Mouse (Mus musculus) granulocyte monocyte progenitor cell, adult 5-6 weeks (primary cell): Measurements from ENCODE around the gene Capn11. TPM values are rescaled to one million over a fixed set of nuclear protein-coding genes. Genes with fewer than 3 reads are reported as not detected.
A peak's percentile ranks its signal among the peaks of the same experiment; 100 is the strongest.

Experiments used
- ATAC-seq: replicated peaks from 2 replicates; pipeline ENCODE4 v1.8.0; 2016; ENCODE audit warnings: mild to moderate bottlenecking, moderate TSS enrichment, inconsistent platforms; ENCODE audit not compliant: poor library complexity, severe bottlenecking
- total RNA-seq, 2 experiments: library from RNA; stranded (forward) in 1 of 2; stranded (reverse) in 1 of 2; fragments of 200-712, 200-1000 nt in 1 of 2; fragments of >200 nt in 1 of 2; fragmentation: Nextera tagmentation in 1 of 2; gene quantifications; 2 replicates each; pipeline ENCODE4 v1.2.3; 2014 to 2017

Capn11 gene
- total RNA-seq, 2 experiments from 2014 or later: not detected

DNA sequence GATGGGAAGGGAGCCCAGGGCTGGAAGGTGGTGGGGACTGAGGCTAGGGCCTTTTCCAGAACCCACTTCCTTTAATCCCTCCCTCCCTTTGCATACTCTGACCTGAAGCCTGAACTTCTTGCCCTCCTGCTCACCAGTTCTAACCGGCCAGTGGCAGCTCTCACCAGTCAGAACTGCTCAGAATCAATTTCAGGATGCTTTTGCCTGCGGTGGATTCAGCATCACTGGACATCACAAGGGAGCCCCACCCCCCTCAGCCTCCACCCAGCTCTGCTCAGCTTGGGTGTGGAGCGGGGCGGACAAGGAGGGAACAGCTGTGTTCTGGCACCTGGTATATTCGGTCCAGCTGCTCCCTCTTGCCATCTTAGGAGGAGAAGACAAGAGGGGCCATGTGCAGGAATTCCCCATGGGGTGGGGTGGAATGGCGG is 57.2 kb downstream of the Capn11 start, which contains the start of gene Mymx:
Gene Mymx, minus strand, starts transcription at position 226 of the 428 bp plus-strand sequence.
- no peak for ATAC-seq

DNA sequence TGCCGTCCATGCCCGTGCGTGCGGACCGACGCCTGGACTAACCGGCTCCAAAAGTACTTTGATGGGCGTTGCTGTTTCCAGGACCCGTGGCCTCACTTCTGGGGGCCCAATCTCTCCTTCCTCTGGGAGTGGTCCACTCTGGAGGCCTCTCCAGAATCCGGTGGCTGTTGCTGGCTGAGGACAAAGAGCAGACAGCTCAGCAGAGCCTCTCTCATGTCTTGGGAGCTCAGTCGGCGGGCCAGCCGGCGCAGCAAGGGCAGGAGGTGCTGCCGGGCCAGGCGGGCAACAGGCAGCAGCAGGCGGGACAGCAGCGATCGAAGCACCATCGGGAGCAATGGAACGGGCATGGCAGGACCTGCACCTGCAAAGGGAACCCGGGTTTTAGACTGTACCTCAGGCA is 57.8 kb downstream of the Capn11 start:
- no peak for ATAC-seq

DNA sequence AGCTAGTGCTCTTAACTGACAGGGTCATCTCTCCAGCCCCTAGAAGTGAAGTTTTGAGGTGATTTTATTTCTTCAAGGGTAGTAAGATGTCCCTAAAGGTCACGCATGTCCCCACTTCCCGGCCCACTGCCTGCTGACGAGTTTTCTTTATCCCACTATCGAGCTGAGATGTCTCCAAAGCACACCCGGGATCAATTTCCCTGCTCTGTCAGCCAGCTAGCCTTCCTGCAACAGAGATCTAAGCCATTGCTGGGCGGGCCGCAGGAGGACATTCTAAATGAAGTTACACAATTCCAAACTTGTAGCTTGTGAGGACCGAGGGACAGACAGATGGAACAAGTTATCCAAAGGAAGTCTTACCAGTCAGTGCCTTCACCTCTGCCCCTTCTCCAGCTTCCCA is 58.9 kb downstream of the Capn11 start:
- ATAC-seq: no peak

DNA sequence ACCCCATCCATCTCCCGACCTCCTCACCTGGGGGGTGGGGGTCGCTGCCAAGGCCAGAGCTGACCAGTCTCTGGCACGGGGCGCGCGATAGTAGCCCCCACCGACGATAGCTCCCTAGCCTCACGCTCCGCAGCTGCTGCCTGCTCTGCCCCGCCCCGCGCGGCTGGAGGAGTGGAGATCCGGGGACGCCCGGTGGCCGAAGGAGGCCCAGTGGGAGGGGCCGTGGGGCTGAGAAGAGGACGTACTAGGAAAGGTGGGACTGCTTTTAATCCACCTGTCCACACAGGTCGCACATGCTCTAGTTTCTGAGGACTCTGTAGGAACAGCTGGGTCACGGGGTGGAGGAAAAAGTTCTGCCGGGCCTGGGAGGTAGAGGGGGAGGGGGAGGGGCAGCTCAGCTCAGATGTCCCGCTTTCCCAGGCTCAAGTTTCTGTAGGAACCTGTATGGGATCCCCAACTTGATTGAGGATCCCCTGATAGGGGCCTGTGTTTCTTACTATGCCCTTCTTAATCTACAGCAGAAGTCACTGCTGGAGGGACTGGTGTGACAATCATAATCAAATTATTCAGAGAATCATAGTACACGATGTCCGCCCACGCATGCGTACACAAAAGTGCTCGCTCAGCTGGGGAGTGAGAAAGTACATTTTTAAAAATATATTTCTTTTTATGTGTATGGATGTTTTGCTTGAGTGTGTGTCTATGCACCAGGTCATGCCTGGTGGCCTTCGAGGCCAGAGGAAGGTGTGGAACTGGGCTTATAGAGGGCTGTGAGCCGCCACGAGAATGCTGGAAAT is 59.5 kb downstream of the Capn11 start, which contains the start of gene Slc29a1:
Gene Slc29a1, minus strand, starts transcription at position 161 of the 797 bp plus-strand sequence.
- ATAC-seq: peak; percentile 41

GRCm38 (mm10) chr17:45598891-45599290 is 60.2 kb downstream of the Capn11 start:
- ATAC-seq: no peak

DNA sequence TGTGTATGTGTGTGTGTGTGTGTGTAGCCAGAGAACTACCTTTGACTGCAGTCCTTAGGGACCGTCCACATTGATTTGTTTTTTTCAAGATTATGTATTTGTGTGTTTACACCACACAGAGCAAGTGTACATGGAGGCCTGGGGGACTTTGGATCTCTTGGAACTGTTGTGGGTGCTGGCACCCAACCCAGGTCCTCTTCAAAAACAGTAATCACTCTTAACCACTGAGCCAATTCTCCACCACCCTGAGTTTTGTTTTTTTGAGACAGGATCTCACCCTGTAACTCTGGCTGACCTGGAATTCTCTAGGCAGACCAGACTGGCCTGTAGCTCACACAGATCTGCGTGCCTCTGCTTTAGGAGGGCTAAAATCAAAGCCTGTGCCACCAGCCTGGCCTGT is 60.7 kb downstream of the Capn11 start:
- no peak for ATAC-seq

DNA sequence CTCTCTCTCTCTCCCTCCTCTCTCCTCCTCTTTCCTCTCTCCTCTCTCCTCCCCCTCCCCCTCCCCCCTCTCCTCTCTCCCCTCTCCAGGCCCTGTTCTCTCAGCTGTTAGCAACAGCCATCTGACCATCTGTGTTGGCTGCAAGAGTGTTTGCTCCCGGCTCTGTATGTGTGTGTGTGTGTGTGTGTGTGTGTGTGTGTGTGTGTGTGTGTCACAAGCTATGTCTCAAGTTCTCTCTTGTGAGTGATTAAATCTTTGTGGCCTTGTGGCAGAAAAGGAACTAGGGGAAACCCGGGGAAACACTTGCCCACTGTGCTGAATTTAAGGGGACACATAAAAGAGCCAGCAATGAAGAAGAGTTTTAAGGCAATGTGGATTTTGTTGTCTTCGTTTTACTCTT is 61.3 kb downstream of the Capn11 start:
- peak; percentile 51 for ATAC-seq

DNA sequence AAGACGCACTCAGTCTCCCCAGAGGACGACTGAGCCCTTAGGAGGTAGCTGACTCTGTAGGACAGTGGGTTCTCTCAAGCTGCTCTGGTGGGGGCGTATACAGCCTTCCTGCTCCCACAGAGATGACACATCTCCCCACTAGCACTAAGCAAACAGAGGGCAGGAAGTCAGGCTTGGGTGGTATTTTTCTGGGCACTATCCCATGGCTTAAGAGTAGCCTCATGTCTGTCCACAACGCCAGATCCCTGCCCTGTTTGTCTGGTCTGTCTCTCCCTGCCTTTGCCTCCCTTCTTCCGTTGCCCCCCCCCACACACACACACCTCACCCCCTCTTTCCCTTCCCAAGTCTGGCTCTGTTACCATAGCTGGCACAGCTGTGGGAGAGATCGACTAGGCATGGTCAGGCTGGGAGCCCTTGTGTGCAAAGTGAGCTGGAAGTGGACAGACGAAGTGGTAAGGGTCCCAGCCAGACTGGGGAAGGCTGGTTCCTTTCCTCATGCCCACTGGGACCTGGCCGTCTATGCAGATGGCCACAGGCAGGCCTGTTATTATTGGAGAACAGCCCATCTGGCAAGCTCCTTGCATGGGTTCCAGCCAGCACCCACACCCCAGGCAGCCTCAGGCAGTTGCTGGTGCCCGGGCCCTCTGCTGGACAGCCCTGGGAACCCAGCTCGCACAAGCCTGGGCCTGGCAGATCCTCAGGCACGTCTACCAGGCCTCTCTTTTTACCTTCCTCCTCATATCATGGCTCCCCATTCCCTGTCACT is 62.3 kb downstream of the Capn11 start:
- ATAC-seq: peak; percentile 60

DNA sequence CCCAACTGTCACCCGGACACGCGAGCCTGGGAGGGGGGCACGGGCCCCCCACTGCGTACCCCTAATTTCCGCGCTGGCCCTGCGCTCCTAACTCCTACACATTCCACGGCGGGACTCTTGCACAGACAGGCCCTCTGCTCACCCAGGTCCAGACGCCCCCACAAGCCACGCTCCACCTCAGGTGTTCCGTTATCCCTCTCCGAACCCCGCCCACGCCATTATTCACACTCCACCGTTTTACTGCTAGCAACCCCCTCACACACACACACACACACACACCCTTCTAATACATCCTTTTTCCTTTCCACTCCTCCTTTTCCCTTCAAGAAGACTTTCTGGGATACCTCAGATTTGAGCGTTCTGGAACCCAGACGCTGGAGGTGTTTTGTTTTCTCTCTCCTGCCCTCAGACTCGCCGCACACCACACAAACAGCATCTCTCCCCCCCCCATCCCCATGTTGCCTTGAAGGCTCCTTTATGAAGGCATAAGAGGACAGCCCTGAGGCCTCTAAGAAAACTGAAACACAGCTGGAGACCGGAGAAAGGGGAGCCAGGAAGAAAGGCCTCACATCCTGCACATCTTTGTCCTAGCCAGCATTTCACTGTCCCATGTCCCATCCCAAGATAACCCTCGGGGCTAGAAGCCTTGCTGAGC is 63.3 kb downstream of the Capn11 start:
- no peak for ATAC-seq

DNA sequence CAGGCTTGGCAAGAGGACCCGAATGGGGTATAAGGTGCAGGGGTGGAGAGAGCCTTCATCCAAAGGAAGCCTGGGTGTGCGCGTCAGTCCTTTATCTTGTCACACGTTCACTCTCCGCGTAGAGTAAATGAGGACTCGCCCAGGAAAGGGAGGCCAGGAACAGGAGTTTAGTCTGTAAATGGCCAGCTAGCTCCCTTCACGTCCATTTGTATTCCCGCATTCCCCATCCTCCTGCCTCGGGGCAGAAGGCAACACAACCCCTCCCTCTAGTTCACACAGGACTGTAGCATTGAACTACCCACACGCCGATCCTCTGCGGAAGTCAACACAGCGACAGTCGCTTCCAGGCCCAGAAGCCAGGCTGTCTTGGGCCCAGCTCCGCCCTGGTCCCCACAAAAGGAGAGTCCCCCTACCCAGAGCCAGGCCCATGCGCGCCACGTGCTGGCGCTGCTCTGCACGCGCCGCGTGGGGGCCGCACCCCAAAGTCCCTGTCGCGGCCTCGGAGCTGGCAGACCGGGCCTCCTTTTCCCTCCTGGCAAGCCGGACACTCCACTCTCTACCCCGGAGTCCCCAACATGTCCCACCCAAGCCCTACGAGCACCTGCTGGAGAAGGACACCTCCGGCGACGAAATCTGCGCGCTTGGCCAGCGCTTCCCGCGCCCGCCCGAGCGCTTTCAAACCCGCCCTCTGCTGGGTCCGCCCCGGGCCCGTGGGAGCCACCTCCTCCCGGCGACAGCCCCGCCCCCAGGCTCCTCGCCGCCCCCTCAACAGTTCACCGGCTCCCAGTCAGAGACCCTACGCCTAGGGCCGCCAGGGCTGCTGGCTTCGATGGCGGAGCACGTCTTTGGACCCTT is 64.0 kb downstream of the Capn11 start:
- peak; percentile 65 for ATAC-seq

GRCm38 (mm10) chr17:45594195-45594594 is 64.9 kb downstream of the Capn11 start:
- no peak for ATAC-seq

DNA sequence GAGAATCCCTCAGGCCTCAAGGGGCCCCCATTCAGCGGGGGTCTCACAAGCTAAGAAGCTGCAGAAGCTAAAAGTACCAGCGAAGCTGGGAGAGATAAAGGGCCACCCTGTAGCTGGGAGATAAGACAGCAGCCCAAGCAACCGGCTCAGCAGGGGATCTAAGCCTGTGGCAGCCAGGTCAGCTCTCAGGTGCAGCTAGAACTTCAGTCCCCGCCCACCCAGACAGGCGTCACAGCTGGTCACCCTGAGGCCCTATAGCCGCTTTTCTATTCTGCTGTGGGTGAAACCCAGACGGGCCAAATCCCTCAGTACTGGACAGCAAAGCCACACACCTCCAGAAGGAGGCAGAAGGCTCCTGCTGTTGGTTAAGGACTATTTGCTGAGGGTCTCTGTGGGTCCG is 65.6 kb downstream of the Capn11 start:
- ATAC-seq: no peak

- no peak for ATAC-seq
Observed at GRCm38 (mm10) chr17:45592606-45593431, 66.3 kb downstream of the Capn11 start.

DNA sequence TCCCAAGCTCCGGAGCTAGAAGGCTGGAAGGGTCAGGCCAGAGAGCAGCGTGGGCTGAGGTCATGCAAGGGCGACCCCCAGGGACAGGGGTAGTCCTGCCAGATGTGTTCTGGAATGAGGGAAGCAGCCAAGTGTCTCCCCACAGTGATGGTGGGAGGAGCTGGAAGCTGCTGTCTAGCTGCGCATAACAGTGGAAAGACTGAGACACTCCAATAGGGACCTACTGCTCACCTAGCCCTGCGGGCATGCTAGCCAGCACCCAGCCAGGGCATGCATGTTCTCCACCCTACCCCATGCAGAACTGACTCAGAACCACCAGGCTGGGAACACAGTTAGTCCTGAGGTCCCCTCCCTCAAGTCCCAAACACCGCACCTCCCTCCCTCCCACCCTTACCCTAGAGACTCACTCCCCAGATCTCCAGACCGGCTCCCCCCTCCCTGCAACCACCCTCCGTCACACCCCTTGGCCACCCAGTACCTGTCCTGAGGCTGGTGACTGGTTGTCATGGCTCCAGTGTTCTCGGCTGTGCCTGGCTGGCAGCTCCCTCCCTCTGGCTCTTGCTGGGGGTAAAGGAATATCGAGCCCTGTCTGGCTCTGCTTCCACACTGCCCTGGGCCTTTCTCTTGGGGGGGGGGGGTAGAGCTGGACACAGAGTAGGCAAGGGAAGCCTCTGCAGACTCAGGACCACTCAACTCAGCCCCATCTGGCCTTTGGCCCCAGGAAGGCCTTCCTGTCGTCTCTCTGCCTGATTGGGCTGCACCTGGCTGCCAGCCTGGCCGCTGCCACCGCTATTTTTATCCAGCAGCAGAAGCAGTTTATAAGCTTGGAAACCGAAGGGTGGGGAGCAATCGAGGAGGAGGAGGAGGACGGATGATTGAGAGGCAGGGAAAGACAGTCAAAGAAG is 67.2 kb downstream of the Capn11 start:
- ATAC-seq: no peak

- ATAC-seq: no peak
Observed at GRCm38 (mm10) chr17:45590410-45590809, 68.7 kb downstream of the Capn11 start.

DNA sequence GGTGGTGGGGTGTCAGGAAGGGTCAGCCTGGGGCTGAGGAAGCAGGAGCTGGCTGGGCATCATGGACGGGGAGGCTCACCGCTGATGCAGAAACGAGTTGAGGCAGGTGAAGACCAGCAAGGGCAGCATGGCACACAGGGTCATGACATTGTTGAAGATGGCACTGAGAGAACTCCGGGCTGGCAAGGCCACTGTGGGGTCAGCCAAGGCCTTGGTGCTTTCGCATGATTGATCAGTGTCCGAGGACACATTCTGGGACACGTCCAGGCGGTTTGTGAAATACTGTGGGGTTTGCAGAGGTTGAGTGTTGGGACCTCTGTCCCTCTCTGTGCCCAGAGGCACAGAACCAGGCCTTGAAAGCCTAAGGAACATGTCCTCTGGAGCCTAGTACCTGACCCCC is 69.3 kb downstream of the Capn11 start:
- ATAC-seq: no peak

- no peak for ATAC-seq
Observed at GRCm38 (mm10) chr17:45589236-45589635, 69.9 kb downstream of the Capn11 start.

GRCm38 (mm10) chr17:45588370-45588769 is 70.8 kb downstream of the Capn11 start:
- ATAC-seq: no peak
